Mouse (Mus musculus) layer of hippocampus, postnatal 36 days (tissue): ENCODE measurements around the gene Uck2. TPM values are rescaled to one million over a fixed set of nuclear protein-coding genes. Genes with fewer than 3 reads are reported as not detected.

ENCODE experiments used
- DNase-seq, 2 experiments: peaks; one replicate each; pipeline ENCODE4 v3.0.0; 2022
- total RNA-seq, 2 experiments: library from RNA; stranded (reverse); gene quantifications; 2 replicates each; pipeline ENCODE4 v1.2.3; 2021

Uck2 gene
- total RNA-seq, 2 experiments from 2014 or later: 38.1 to 39.7 TPM

- no peak for DNase-seq
Observed at GRCm38 (mm10) chr1:167253579-167253978, 31.5 kb downstream of the Uck2 start.

GRCm38 (mm10) chr1:167249881-167250280 lies 35.2 kb downstream of the Uck2 start:
- no peak for DNase-seq

- DNase-seq: peak in 1 of 2 experiments; percentile 50
Observed at GRCm38 (mm10) chr1:167249252-167249651, 35.9 kb downstream of the Uck2 start.

GRCm38 (mm10) chr1:167247886-167248285 lies 37.2 kb downstream of the Uck2 start:
- DNase-seq: no peak

- DNase-seq: no peak
Observed at GRCm38 (mm10) chr1:167246976-167247375, 38.1 kb downstream of the Uck2 start.

- DNase-seq: no peak
Observed at GRCm38 (mm10) chr1:167246275-167246674, 38.8 kb downstream of the Uck2 start.

GRCm38 (mm10) chr1:167245180-167245641 lies 39.9 kb downstream of the Uck2 start:
- no peak for DNase-seq

- DNase-seq: no peak
Observed at GRCm38 (mm10) chr1:167242191-167242681, 42.9 kb downstream of the Uck2 start.

GRCm38 (mm10) chr1:167241487-167241886 lies 43.6 kb downstream of the Uck2 start:
- DNase-seq: no peak

GRCm38 (mm10) chr1:167240361-167240760 lies 44.8 kb downstream of the Uck2 start:
- no peak for DNase-seq

GRCm38 (mm10) chr1:167239916-167240315 lies 45.2 kb downstream of the Uck2 start:
- peak; percentile 56 to 58 for DNase-seq

- DNase-seq: no peak
Observed at GRCm38 (mm10) chr1:167237798-167238197, 47.3 kb downstream of the Uck2 start.

- no peak for DNase-seq
Observed at GRCm38 (mm10) chr1:167236790-167237189, 48.3 kb downstream of the Uck2 start.

GRCm38 (mm10) chr1:167234344-167234743 lies 50.8 kb downstream of the Uck2 start:
- no peak for DNase-seq

- DNase-seq: no peak
Observed at GRCm38 (mm10) chr1:167232918-167233317, 52.2 kb downstream of the Uck2 start.

- no peak for DNase-seq
Observed at GRCm38 (mm10) chr1:167231612-167232283, 53.4 kb downstream of the Uck2 start.

GRCm38 (mm10) chr1:167230930-167231611 lies 54.0 kb downstream of the Uck2 start:
- DNase-seq: no peak

GRCm38 (mm10) chr1:167222382-167223010 lies 62.6 kb downstream of the Uck2 start:
- DNase-seq: no peak

GRCm38 (mm10) chr1:167220303-167221174 lies 64.6 kb downstream of the Uck2 start:
- peak; percentile 79 to 82 for DNase-seq

- no peak for DNase-seq
Observed at GRCm38 (mm10) chr1:167215460-167215859, 69.7 kb downstream of the Uck2 start.

GRCm38 (mm10) chr1:167212710-167213109 lies 72.4 kb downstream of the Uck2 start:
- DNase-seq: no peak

GRCm38 (mm10) chr1:167211979-167212614 lies 73.0 kb downstream of the Uck2 start:
- DNase-seq: peak; percentile 60 to 72
